Mouse (Mus musculus) testis, adult 2 months (tissue): Measurements from ENCODE around the gene Nmt1.

Experiments
- CTCF ChIP-seq: fragments of 200-500 bp; IDR thresholded peaks from 2 replicates; pipeline ENCODE4 v1.5.1; 2012; ENCODE audit warnings: low read depth, mild to moderate bottlenecking, inconsistent platforms, low read length, moderate library complexity; ENCODE audit not compliant: control insufficient read depth, insufficient read depth, insufficient replicate concordance
- POLR2A ChIP-seq: fragments of 200-500 bp; IDR thresholded peaks from 2 replicates; pipeline ENCODE4 v1.6.1; 2012; ENCODE audit warnings: low read depth, mild to moderate bottlenecking, inconsistent platforms, low read length, moderate library complexity; ENCODE audit not compliant: control insufficient read depth

DNA sequence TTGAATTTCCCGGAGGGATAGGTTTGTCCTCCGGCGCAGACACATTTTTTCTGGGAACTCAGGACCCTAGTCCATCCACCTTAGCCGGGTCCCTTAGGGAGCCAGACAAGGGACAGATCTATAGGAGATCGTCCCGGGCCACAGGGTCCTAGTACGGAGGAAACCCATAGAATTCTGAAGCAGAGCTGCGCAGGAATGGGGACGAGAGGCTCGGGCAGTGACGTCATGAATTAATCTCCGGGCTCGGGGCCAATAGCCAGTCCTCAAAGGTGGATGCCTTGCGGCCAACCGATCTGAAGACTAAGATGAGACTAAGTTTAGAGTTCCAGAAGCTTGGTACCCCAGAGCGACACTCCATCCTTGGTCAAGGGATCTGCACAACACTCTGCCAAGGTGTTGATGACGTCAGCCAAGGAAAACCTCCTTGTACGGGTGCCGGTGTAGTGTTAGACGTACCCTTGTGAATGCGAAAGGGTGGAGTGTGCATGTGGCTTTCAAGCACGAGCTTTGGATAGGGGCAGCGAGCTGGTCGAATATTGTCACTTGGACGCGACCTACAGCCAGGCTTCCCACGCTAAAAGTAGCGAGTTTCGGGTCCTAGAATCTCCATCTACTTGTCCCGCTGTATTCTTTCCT lies 74.0 kb downstream of the Nmt1 start:
- TF ChIP-seq POLR2A: no peak
- no peak for TF ChIP-seq CTCF
